Mouse (Mus musculus) ovary, postnatal 10 days (tissue): ENCODE data around the gene Dpp6.

Experiments
- DNase-seq: peaks from one replicate; pipeline ENCODE4 v3.0.0; 2022; ENCODE audit warnings: low spot score

The Dpp6 gene

GRCm38 (mm10) chr5:27200581-27201341, 383.8 kb downstream of the Dpp6 start:
- no peak for DNase-seq

GRCm38 (mm10) chr5:27203131-27203530, 386.1 kb downstream of the Dpp6 start:
- no peak for DNase-seq

- no peak for DNase-seq
Measured at GRCm38 (mm10) chr5:27204721-27205120, 387.7 kb downstream of the Dpp6 start.

DNA sequence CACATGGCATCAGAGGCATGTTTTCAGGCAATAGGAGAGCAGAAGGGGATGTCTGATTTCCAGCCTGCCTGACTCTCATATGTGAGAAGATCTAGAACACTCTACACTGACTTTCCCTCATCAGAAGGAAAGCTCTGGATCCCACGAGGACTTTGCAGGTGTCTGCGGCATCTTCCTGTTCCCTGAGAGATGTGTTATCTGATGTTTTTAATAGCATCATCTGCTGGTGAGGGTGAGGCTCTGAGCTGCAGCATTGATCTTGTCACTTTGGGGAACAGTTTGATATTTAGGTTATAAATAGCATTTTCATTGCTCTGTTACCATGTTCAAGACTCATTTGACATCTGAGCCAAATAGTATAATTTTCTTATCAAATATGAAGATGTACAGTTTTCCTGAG, 388.8 kb downstream of the Dpp6 start:
- DNase-seq = no peak

DNA sequence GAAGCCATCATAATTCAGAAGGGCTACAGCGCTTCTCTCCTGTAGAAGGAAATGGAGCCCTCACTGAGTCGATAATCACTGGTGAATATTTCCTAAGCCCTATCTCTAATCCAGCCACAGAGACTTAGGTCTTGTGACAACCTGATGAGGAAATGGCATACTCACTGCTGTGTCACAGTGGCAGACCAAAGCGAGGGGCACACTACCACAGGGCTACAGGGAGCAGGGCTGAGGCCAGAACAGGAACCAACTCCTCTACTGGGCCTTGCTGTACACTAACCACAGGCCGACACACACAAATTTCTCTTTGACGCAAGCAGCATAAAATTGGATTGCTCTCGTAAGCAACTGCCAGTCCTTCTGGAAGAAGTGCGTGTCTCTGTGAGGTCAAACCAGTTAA, 389.2 kb downstream of the Dpp6 start:
- no peak for DNase-seq

- no peak for DNase-seq
Measured at GRCm38 (mm10) chr5:27220116-27220515, 403.1 kb downstream of the Dpp6 start.

- DNase-seq = no peak
Measured at GRCm38 (mm10) chr5:27242078-27242477, 425.1 kb downstream of the Dpp6 start.

DNA sequence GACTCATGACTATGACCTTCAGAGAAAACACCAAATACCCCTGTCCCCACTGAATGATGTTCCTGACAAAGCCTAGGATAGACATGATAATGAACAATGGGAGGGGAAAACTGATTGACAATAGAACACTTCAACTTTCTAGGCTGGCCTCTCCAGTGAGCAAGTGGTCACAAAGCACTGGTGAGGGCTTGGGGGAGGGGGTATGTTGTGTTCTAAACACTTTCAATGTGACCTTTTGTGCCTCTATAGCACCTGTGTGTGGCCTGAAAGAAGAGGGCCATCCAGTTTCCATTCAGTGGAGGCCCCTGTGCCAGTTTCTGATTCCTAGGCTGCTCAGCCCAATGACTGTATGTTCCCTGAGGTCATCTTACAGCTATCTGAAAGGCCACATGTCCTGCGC, 426.2 kb downstream of the Dpp6 start:
- DNase-seq = no peak

GRCm38 (mm10) chr5:27247793-27248192, 430.8 kb downstream of the Dpp6 start:
- no peak for DNase-seq

DNA sequence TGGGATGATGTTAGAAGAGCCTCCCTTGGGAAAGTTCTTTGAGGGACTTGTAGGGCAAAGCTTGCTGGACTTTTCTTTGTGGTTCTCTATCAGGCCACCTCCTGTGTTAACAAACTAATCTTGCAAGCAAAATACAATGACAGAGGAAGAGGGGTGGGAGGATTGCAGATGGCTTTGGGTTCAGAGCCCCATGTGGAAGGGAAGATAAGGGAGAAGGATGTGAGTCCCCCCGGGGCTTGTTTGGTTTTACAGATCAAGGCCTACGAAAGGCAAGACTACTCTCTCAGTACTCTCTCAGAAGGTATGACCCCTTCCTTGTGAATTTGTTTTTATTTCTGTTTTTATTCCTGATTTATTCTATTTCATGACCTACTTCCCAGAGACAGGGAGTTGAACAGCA, 431.7 kb downstream of the Dpp6 start:
- DNase-seq = no peak

GRCm38 (mm10) chr5:27249951-27250350, 432.9 kb downstream of the Dpp6 start:
- DNase-seq = no peak

DNA sequence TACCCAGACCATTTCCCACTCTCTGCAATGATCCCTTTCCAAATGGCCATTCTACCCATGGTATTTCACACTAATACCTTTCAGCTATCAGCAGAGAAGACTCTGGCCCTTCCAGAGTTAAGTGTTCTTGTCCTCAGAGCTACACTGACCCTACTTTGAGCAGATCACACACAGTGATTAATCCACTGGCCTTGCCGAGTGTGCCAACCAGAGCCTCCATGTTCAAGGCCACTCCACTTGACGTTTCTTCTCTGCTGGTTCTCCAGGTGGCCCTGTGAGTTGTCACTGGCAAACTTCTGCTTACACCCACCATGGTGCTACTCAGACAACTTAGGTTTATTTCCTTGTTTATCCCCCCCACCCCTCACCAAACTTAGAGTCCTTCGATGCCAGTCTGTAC, 433.9 kb downstream of the Dpp6 start:
- no peak for DNase-seq

GRCm38 (mm10) chr5:27251361-27251760, 434.4 kb downstream of the Dpp6 start:
- DNase-seq = no peak

GRCm38 (mm10) chr5:27255247-27255646, 438.2 kb downstream of the Dpp6 start:
- DNase-seq = no peak

DNA sequence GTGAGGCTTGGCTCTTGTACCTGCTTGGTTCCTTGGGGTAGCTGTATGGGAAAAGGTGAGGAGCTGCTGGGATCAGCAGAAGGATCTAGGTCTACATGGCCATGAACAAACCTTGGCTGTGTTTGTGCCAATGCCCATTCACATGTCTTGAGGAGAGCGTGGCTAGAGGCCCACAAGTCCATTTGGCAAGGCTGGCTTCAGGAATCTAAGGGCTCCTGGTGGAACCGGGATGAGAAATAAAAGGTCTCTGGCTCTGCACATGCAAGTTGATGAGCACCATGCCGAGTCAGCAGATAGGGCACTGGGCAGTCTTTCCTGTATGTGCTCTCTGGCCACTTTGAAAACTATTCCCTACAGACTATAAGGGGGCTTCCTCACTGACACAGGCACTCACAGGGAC, 441.6 kb downstream of the Dpp6 start:
- DNase-seq = no peak

DNA sequence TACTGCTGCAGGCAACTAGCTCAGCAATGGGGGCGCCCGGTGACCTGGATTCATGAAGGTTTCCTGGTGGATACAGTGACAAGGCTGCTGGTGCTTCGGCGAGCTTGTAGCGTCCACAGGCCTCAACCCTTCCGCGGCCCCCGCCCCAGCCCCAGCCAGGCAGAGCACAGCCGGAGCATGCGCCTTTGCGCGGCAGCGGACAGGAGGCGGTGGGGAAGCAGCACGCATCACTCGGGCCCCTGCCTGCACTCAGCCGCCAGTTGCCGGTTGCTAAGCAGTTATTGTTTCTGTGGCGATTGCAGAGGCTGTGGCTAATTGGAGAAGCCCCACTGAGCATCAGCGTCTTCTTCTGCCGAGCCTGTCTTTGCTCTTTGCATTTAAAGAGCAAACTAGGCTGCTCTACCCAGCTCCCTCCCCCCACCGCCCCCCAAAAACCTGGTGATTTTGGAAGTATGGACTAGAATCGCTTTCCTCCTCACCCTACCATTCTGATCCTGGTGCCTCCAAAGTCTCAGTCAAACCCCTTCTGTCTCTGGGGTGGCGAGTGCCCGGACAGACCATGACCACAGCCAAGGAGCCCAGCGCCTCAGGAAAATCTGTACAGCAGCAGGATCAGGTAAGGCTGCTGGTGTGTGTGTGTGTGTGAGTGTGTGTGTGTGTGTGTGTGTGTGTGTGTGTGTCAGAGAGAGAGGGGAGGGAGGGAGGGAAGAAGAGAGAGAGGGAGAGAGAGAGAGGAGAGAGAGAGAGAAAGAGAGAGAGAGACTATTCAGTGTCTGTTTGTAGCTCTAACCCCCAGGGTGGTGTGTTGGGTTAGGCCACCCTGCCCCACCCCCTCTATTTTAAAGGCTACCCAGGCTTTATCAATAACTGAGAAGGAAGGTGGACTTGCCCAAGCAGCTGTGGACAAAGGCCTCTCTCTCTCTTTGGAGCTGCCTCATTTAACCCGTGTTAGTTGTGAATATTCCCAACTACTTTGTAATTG, 445.0 kb downstream of the Dpp6 start:
- DNase-seq = no peak

GRCm38 (mm10) chr5:27262751-27263150, 445.7 kb downstream of the Dpp6 start:
- no peak for DNase-seq

GRCm38 (mm10) chr5:27265281-27265680, 448.3 kb downstream of the Dpp6 start:
- DNase-seq = no peak

GRCm38 (mm10) chr5:27271336-27271735, 454.3 kb downstream of the Dpp6 start:
- DNase-seq = no peak

GRCm38 (mm10) chr5:27274781-27275395, 457.9 kb downstream of the Dpp6 start:
- no peak for DNase-seq

DNA sequence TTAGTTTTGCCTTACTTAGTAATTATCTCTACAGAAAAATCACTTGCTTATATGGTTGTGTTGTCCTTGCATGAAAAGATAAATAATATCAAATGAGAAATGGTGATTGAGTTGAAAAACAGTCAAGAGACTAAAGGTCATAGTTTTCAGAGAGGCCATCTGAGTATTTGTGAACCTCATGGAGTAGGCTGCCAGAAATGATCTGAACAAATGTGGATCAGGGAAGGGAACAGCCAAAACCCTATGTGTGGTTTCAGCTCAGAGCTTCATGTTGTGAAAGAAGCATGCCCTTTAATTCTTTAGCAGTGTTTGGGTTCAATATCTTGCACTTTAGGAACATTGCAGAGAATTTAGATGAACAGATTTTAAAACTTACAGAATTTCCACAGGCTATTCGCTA, 458.9 kb downstream of the Dpp6 start:
- DNase-seq = no peak

- DNase-seq = no peak
Measured at GRCm38 (mm10) chr5:27278120-27278645, 461.2 kb downstream of the Dpp6 start.
